Mouse (Mus musculus): ENCODE results near the gene Gas2l2. TPM values are rescaled to one million over a fixed set of nuclear protein-coding genes. Genes with fewer than 3 reads are reported as not detected.

Gene Gas2l2
- polyA plus RNA-seq, 1 experiment = not detected

DNA sequence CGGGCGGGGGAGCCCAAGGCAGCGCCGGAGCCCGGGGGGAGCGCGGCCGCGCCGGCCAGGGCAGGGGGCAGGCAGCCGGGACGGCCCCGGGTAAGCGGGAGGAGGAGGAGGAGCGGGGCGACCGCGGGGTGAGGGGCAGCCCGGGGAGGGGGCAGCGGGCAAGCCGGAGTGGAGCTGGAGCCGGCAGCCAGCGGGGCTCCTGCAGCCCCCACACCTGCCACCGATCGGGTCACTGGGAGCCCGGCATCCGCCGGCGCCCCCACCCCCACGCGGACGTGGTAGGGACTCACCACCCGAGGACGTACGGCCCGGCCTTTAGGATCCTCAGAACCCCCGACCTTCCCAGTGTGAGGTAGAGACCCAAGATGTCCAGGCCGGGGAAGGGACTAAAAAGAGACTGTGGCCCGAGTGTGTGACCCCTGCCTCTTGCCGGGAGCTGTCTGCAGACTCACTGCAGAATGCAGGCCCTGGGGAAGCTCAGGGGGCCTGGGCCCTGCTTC lies 19.4 kb downstream of the Gas2l2 start:
- Histone ChIP-seq H3K27ac (ENCODE audit: insufficient read depth, low read depth, low read length) (peak overlapping the region; percentile 92), H3K4me3 (ENCODE audit: insufficient read depth, low read depth, low read length) (peak overlapping the region; percentile 77), H3K4me1 (ENCODE audit: control insufficient read depth, insufficient read depth, low read length) (peaks cover 16% of the 10 kb centered on the region)
- TF ChIP-seq POLR2A (IDR thresholded peaks at IDR 0.05; ENCODE audit: insufficient read depth, low read depth, low read length) (no peak), CTCF (IDR thresholded peaks at IDR 0.05; ENCODE audit: insufficient read depth, low read depth, low read length) (no peak)
- 2% methylated on average over 33 of the region's 40 CpGs for WGBS

DNA sequence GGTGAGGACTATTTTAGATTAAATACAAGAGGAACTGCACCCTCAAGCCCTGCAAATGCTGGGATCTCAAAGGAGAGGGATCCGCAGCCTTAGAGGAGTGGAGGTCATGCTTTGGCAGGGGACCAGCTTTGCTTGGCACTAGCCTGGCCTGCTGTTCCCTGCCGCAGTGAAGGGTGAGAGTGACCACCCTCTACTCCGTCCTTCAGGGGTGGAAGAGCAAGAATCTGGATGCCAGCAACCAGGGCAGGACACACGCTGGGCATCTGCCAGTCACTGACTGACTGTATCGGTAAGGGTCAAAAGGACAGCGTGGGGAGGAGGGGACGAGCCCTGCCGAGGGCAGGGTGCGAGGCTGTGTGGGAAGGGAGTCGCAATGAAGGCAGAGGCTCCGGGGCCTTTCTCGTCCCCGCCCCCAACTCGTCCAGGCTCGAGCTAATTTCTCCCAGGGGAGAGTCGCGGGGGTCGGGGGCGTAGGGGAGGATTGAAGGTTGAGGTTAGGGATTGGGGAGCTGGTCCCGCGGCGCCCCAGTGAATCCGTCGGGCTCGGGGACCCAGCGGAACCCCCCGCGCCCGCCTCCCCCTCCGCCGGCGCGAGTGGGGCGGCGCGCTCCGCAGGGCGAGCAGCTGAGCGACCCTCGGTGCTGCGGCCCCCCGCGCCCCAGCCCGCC lies 20.0 kb downstream of the Gas2l2 start, which contains the start of gene Rasl10b:
TSS of gene Rasl10b (plus strand) at position 51 of the 668 bp plus-strand sequence.
- WGBS = 3% methylated on average over 43 of the region's 44 CpGs
- Histone ChIP-seq H3K27ac (ENCODE audit: insufficient read depth, low read depth, low read length) (peak within 1 kb of the TSS; percentile 92), H3K4me1 (ENCODE audit: control insufficient read depth, insufficient read depth, low read length) (peaks cover 20% of the 10 kb centered on the region), H3K4me3 (ENCODE audit: insufficient read depth, low read depth, low read length) (peak within 1 kb of the TSS; percentile 77)
- TF ChIP-seq POLR2A (IDR thresholded peaks at IDR 0.05; ENCODE audit: insufficient read depth, low read depth, low read length) (no peak), CTCF (IDR thresholded peaks at IDR 0.05; ENCODE audit: insufficient read depth, low read depth, low read length) (no peak)

DNA sequence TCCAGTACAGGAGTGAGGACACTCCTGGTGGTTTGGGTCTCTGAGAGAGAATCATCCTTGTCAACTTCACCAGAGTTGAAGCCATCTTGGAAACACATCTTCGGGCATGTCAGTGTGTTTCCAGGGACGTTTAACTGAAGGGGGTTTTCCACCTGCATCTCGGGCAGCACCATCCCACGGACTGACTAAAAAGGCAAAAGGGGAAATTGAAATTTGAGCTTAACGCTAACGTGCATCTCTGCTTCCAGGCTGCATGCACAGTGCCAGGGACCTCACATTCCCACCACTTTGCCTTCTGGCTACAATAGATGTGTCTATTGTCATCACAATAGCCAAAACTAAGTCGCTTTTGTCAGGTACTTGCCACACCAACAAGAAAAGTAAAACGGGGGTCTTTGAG lies 21.0 kb downstream of the Gas2l2 start:
- WGBS = 46% methylated on average over 8 of the region's 8 CpGs
- H3K4me3 ChIP-seq (ENCODE audit: insufficient read depth, low read depth, low read length) = no peak overlapping the region
- peaks cover 20% of the 10 kb centered on the region for H3K4me1 ChIP-seq (ENCODE audit: control insufficient read depth, insufficient read depth, low read length)
- no peak for TF ChIP-seq CTCF (IDR thresholded peaks at IDR 0.05; ENCODE audit: insufficient read depth, low read depth, low read length)
- no peak for TF ChIP-seq POLR2A (IDR thresholded peaks at IDR 0.05; ENCODE audit: insufficient read depth, low read depth, low read length)
- no peak overlapping the region for H3K27ac ChIP-seq (ENCODE audit: insufficient read depth, low read depth, low read length)

DNA sequence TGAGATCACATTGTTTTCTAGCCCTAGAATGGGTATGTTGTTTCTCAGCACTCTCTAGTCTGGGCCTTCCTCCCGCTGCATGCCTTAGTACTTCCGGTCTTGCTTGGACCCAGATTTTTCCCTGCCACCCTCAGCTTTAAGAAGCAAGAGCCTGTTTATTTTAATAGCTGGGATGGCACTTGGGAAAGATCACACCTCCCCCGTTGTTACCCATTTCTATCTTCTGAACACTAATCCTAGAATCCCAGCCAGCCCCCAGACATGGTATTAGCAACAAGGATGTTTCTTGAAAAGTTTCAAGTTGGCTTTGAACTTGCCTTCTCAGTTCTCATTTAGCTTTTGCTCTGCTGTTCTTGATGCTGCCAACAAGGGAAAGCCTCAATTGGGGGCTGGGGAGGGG lies 22.9 kb downstream of the Gas2l2 start:
- H3K4me3 ChIP-seq (ENCODE audit: insufficient read depth, low read depth, low read length) = no peak overlapping the region
- peaks cover 16% of the 10 kb centered on the region for H3K4me1 ChIP-seq (ENCODE audit: control insufficient read depth, insufficient read depth, low read length)
- no peak overlapping the region for H3K27ac ChIP-seq (ENCODE audit: insufficient read depth, low read depth, low read length)
- WGBS = 49% methylated on average over 3 of the region's 3 CpGs
- TF ChIP-seq CTCF (IDR thresholded peaks at IDR 0.05; ENCODE audit: insufficient read depth, low read depth, low read length) (no peak), POLR2A (IDR thresholded peaks at IDR 0.05; ENCODE audit: insufficient read depth, low read depth, low read length) (no peak)

DNA sequence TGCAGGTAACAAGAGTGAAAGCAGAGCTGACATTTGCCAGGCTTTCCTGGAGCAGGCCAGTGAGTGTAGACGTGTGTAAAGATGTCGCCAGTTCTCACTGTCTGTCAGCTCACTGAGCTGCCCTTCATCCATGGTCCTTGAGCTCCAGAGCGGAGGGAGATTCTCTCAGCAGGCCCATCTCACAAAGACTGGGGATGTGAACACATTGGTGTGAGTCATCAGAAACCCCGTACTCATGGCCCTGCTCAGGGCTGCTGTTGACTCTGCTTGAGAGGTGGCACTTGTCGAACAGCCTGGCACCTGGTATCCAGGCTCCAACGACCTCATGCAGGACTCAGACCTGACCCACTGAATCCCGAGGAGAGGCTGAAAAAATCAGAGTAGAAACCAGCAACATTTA lies 25.5 kb downstream of the Gas2l2 start:
- peaks cover 12% of the 10 kb centered on the region for H3K4me1 ChIP-seq (ENCODE audit: control insufficient read depth, insufficient read depth, low read length)
- 54% methylated on average over 7 of the region's 7 CpGs for WGBS
- H3K27ac ChIP-seq (ENCODE audit: insufficient read depth, low read depth, low read length) = peak overlapping the region; percentile 4
- no peak overlapping the region for H3K4me3 ChIP-seq (ENCODE audit: insufficient read depth, low read depth, low read length)
- TF ChIP-seq POLR2A (IDR thresholded peaks at IDR 0.05; ENCODE audit: insufficient read depth, low read depth, low read length) (no peak), CTCF (IDR thresholded peaks at IDR 0.05; ENCODE audit: insufficient read depth, low read depth, low read length) (no peak)

DNA sequence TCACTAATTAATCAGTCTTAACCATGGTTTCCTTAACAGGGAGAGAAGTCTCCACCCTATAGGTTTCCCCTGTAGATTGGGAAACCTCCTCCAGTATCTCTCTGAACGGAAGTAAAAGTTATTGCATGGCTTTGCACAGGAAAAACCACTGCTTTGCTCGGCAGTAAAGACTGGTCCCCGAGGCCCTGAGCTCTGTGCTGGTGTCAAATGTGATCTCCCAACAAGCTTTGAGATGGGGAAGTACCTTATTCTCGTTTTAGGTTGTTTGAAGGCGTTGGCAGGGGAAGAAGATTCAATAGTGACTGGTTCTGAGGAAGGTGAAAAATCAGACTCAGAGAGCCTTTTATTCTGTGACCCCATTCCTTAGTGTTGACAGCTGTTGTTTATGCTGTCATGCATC lies 30.5 kb downstream of the Gas2l2 start:
- TF ChIP-seq CTCF (IDR thresholded peaks at IDR 0.05; ENCODE audit: insufficient read depth, low read depth, low read length) (no peak), POLR2A (IDR thresholded peaks at IDR 0.05; ENCODE audit: insufficient read depth, low read depth, low read length) (no peak)

DNA sequence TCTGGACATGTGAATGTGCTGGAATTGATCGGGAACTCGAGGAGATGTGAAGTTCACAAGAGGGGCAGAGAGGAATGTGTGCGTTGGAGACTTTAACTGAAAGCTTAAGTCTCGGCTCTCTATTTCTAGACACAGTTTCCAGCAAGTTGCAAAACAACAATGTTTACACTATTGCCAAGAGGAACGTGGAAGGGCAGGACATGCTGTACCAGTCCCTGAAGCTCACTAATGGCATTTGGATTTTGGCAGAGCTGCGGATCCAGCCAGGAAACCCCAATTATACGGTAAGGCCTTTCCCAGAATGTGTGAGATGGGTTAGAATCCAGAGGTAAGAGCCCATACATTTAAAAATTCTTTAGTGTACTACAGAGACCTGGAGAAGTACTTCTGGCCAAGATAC lies 31.6 kb downstream of the Gas2l2 start:
- peaks cover 15% of the 10 kb centered on the region for H3K4me1 ChIP-seq (ENCODE audit: control insufficient read depth, insufficient read depth, low read length)
- TF ChIP-seq CTCF (IDR thresholded peaks at IDR 0.05; ENCODE audit: insufficient read depth, low read depth, low read length) = no peak
- no peak for TF ChIP-seq POLR2A (IDR thresholded peaks at IDR 0.05; ENCODE audit: insufficient read depth, low read depth, low read length)
- 74% methylated on average over 7 of the region's 7 CpGs for WGBS
- no peak overlapping the region for H3K27ac ChIP-seq (ENCODE audit: insufficient read depth, low read depth, low read length)
- no peak overlapping the region for H3K4me3 ChIP-seq (ENCODE audit: insufficient read depth, low read depth, low read length)

More for the DNA sequence above, 30.5 kb downstream of the Gas2l2 start:
- Histone ChIP-seq H3K27ac (ENCODE audit: insufficient read depth, low read depth, low read length) (no peak overlapping the region), H3K4me3 (ENCODE audit: insufficient read depth, low read depth, low read length) (no peak overlapping the region), H3K4me1 (ENCODE audit: control insufficient read depth, insufficient read depth, low read length) (peaks cover 15% of the 10 kb centered on the region)
- 75% methylated on average over 5 of the region's 5 CpGs for WGBS

DNA sequence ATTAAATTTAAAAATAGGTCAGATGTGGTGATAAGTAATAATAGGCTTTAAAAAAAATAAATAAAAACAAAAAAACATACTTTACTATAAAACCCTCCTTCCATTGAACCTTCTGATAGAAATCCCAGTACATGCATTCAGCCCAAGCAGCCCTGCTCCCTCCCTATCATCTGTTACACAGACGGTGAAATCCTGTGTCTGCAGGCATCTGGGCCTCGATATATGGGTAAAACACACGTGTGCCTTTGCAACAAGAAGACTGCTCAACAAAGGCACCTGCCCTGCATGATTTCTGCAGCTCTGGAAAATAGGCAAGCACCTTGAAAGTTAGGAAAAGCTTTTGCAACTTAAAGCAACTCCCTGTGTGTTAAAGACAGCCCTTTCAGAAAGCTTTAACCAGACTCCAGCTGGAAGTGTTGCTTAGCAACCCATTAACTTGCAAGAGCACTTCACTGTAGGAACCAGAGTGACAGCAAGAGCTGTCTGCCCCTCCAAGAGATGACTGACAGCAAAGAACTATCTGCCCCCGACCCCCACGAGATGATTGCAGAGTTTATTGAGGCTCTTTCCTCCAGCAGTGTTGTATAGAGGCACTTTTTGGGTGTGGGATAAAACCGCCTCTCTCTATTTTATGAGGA lies 34.3 kb downstream of the Gas2l2 start:
- Histone ChIP-seq H3K4me3 (ENCODE audit: insufficient read depth, low read depth, low read length) (no peak overlapping the region), H3K27ac (ENCODE audit: insufficient read depth, low read depth, low read length) (peak overlapping the region; percentile 31; the same call in 1 of the 2 replicates), H3K4me1 (ENCODE audit: control insufficient read depth, insufficient read depth, low read length) (peaks cover 19% of the 10 kb centered on the region)
- no peak for TF ChIP-seq CTCF (IDR thresholded peaks at IDR 0.05; ENCODE audit: insufficient read depth, low read depth, low read length)
- no peak for TF ChIP-seq POLR2A (IDR thresholded peaks at IDR 0.05; ENCODE audit: insufficient read depth, low read depth, low read length)
- WGBS = 20% methylated on average over 6 of the region's 6 CpGs

DNA sequence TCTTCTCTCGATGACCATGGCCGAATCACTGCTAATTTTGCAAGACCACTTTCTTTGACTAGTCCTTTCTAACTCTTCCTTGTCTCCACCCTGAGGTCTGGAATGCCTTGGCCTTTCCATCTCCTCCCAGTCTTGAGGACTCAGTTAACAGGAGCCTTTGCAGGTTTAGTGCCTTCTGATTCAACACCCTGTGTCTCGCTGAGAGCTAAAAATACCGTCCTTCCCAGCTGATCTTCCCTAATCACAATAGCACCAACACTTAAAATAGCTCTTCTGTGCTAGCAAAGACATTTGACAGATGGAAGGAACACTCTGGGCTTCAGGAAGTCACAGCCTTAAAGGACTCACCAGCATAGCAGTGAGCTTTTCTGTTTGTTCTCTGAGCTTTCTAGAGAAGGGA lies 36.2 kb downstream of the Gas2l2 start:
- no peak for TF ChIP-seq CTCF (IDR thresholded peaks at IDR 0.05; ENCODE audit: insufficient read depth, low read depth, low read length)
- Histone ChIP-seq H3K4me3 (ENCODE audit: insufficient read depth, low read depth, low read length) (no peak overlapping the region), H3K27ac (ENCODE audit: insufficient read depth, low read depth, low read length) (peak overlapping the region; percentile 94), H3K4me1 (ENCODE audit: control insufficient read depth, insufficient read depth, low read length) (peaks cover 22% of the 10 kb centered on the region)
- 50% methylated on average over 4 of the region's 4 CpGs for WGBS
